Mouse (Mus musculus): ENCODE measurements around the gene Spred2. TPM values are rescaled to one million over a fixed set of nuclear protein-coding genes. Genes with fewer than 3 reads are reported as not detected.
A peak's percentile ranks its signal among the peaks of the same experiment; 100 is the strongest.
"Not testable (repeated sequence)": the region's sequence is repeated elsewhere in the genome, so short reads cannot be mapped to it uniquely, and the experiment has no call there.

Gene Spred2
- polyA plus RNA-seq, 1 experiment, result 5.9 TPM

- no peak for TF ChIP-seq CTCF (IDR thresholded peaks at IDR 0.05; ENCODE audit: low read depth, low read length)
- TF ChIP-seq POLR2A (IDR thresholded peaks at IDR 0.05; ENCODE audit: borderline replicate concordance, low read depth, low read length), result no peak
- H3K4me3 ChIP-seq (ENCODE audit: insufficient read depth, low read length), result no peak overlapping the region
- no peaks in the 10 kb centered on the region for H3K4me1 ChIP-seq (ENCODE audit: control insufficient read depth, insufficient read depth, low read length)
- no peak overlapping the region for H3K27ac ChIP-seq (ENCODE audit: insufficient read depth, low read depth, low read length)
Measured at GRCm38 (mm10) chr11:20025899-20026298, 101.7 kb downstream of the Spred2 start.

DNA sequence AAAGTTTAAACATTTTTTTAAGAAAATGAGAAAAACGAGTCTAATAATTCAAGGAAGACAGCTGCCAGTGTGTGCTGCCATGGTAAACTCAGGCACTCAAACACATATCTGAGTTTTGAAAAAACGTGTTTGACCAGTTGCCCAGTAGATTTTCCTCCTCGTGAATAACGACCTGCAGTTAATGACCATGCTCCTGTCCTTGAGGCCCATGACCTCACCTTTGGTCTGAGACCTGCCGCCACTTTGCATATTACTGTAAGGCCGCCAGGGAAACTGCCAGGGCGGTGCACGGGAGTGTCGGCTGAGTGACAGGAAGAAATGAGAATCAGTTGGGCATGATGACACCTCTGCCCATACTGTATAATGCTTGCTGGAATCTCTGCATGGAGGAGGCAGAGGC, 103.5 kb downstream of the Spred2 start:
- Histone ChIP-seq H3K27ac (ENCODE audit: insufficient read depth, low read depth, low read length) (no peak overlapping the region), H3K4me3 (ENCODE audit: insufficient read depth, low read length) (no peak overlapping the region), H3K4me1 (ENCODE audit: control insufficient read depth, insufficient read depth, low read length) (no peaks in the 10 kb centered on the region)
- TF ChIP-seq POLR2A (IDR thresholded peaks at IDR 0.05; ENCODE audit: borderline replicate concordance, low read depth, low read length) (no peak), CTCF (IDR thresholded peaks at IDR 0.05; ENCODE audit: low read depth, low read length) (no peak)

GRCm38 (mm10) chr11:20028396-20028795, 104.2 kb downstream of the Spred2 start:
- Histone ChIP-seq H3K27ac (ENCODE audit: insufficient read depth, low read depth, low read length) (no peak overlapping the region), H3K4me3 (ENCODE audit: insufficient read depth, low read length) (no peak overlapping the region), H3K4me1 (ENCODE audit: control insufficient read depth, insufficient read depth, low read length) (no peaks in the 10 kb centered on the region)
- TF ChIP-seq CTCF (IDR thresholded peaks at IDR 0.05; ENCODE audit: low read depth, low read length) (no peak), POLR2A (IDR thresholded peaks at IDR 0.05; ENCODE audit: borderline replicate concordance, low read depth, low read length) (no peak)

DNA sequence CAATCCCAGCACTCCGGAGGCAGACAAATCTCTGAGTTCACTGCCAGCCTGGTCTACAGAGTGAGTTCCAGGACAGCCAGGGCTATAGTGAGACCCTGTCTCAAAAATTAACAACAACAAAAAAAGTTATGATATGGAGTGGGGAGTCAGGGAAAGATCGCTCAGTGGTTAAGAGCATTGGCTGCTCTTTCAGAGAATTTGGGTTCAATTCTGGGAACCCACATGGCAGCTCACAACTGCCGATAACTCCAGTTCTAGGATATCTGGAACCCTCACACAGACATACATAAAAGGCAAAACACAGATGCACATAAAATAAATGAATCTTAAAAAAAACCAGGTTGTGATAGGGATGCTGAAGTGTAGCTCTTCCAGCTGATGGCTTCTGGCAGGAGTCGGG, 104.8 kb downstream of the Spred2 start:
- H3K4me3 ChIP-seq (ENCODE audit: insufficient read depth, low read length), result no peak overlapping the region
- H3K27ac ChIP-seq (ENCODE audit: insufficient read depth, low read depth, low read length), result no peak overlapping the region
- no peak for TF ChIP-seq POLR2A (IDR thresholded peaks at IDR 0.05; ENCODE audit: borderline replicate concordance, low read depth, low read length)
- no peak for TF ChIP-seq CTCF (IDR thresholded peaks at IDR 0.05; ENCODE audit: low read depth, low read length)
- no peaks in the 10 kb centered on the region for H3K4me1 ChIP-seq (ENCODE audit: control insufficient read depth, insufficient read depth, low read length)

GRCm38 (mm10) chr11:20030973-20031372, 106.8 kb downstream of the Spred2 start:
- H3K4me1 ChIP-seq (ENCODE audit: control insufficient read depth, insufficient read depth, low read length); H3K27ac ChIP-seq (ENCODE audit: insufficient read depth, low read depth, low read length); H3K4me3 ChIP-seq (ENCODE audit: insufficient read depth, low read length): not testable (repeated sequence)

DNA sequence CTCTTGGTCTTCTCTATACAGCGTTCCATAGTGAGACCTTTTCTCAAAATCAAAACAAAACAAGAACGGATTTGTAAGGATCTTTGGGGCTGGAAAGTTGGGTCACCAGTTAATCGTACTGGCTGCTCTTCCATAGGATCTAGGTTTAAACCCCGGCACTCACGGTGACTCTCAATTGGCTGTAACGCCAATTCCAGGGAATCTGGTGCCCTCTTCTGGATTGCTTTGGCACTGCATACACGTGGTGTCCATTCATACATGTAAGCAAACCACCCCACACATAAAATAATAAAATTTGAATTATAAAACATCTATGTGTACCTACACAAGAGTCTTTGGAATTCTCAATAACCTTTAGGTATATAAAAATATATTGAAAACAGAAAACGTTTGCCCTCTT, 107.4 kb downstream of the Spred2 start:
- Histone ChIP-seq H3K4me1 (ENCODE audit: control insufficient read depth, insufficient read depth, low read length) (peaks cover 6% of the 10 kb centered on the region), H3K4me3 (ENCODE audit: insufficient read depth, low read length) (no peak overlapping the region), H3K27ac (ENCODE audit: insufficient read depth, low read depth, low read length) (no peak overlapping the region)
- TF ChIP-seq POLR2A (IDR thresholded peaks at IDR 0.05; ENCODE audit: borderline replicate concordance, low read depth, low read length), result no peak
- TF ChIP-seq CTCF (IDR thresholded peaks at IDR 0.05; ENCODE audit: low read depth, low read length), result peak; percentile 49

GRCm38 (mm10) chr11:20033541-20034160, 109.5 kb downstream of the Spred2 start:
- Histone ChIP-seq H3K4me3 (ENCODE audit: insufficient read depth, low read length) (no peak overlapping the region), H3K4me1 (ENCODE audit: control insufficient read depth, insufficient read depth, low read length) (peaks cover 16% of the 10 kb centered on the region), H3K27ac (ENCODE audit: insufficient read depth, low read depth, low read length) (no peak overlapping the region)
- no peak for TF ChIP-seq CTCF (IDR thresholded peaks at IDR 0.05; ENCODE audit: low read depth, low read length)
- no peak for TF ChIP-seq POLR2A (IDR thresholded peaks at IDR 0.05; ENCODE audit: borderline replicate concordance, low read depth, low read length)

DNA sequence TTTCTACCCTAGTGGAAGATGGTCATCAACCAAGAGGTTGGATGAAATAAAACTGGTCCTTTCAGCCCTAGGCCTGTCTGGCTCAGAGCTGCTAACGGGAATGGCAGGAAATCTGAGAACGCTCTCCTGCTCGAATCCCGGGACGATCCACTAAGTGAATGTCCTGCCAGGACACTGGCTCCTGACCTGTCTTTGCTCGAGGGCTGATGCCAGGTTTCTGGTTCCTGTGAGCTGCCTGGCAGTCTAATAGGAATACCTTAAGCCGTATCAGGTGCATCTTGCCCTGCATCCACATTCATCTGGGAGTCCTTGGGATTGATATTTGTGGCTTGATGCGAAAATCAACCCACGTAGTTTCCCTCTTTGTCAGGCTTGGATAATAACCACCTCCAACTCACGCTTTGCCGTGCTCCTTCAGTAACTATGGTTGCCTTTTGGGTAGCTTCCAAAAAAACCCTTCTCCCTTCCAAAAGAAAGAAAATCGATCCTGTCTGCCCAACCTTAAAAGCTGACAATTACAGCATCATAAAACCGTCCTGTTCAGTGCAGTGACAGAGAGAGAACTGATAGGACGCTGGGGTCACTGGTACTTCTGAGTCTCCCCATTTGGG, 110.3 kb downstream of the Spred2 start:
- H3K27ac ChIP-seq (ENCODE audit: insufficient read depth, low read depth, low read length), result no peak overlapping the region
- peaks cover 16% of the 10 kb centered on the region for H3K4me1 ChIP-seq (ENCODE audit: control insufficient read depth, insufficient read depth, low read length)
- no peak overlapping the region for H3K4me3 ChIP-seq (ENCODE audit: insufficient read depth, low read length)
- TF ChIP-seq POLR2A (IDR thresholded peaks at IDR 0.05; ENCODE audit: borderline replicate concordance, low read depth, low read length) (no peak), CTCF (IDR thresholded peaks at IDR 0.05; ENCODE audit: low read depth, low read length) (no peak)

DNA sequence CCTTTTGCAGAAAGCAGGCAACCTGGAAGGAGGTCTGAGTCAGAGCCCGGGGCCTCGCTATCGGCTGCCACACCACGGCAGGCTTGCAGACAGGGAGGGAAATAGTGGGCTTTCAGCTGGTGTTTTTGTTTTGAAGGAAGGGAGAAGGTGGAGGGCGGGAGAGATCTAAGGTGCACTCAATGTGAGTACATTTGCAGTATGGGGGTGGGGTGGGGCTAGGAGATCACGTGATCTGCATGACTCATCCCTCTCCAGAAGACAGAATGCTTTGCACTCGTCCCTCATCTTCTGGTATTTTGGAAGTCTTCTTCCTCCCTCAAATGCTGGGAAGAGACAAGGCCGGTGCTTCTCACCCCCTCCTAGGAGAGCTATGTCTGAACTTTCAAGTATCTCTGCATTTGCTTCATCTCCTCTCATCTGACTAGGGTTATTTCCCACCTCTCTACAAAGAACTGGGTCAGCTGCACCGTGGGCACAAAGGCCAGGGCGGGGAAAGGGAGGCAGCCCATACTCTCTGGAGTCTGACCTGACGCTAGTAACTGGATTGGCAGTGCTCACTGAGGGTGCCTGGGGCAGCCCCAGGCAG, 111.3 kb downstream of the Spred2 start:
- TF ChIP-seq POLR2A (IDR thresholded peaks at IDR 0.05; ENCODE audit: borderline replicate concordance, low read depth, low read length) (no peak), CTCF (IDR thresholded peaks at IDR 0.05; ENCODE audit: low read depth, low read length) (no peak)
- Histone ChIP-seq H3K4me1 (ENCODE audit: control insufficient read depth, insufficient read depth, low read length) (peaks cover 16% of the 10 kb centered on the region), H3K4me3 (ENCODE audit: insufficient read depth, low read length) (no peak overlapping the region), H3K27ac (ENCODE audit: insufficient read depth, low read depth, low read length) (no peak overlapping the region)

DNA sequence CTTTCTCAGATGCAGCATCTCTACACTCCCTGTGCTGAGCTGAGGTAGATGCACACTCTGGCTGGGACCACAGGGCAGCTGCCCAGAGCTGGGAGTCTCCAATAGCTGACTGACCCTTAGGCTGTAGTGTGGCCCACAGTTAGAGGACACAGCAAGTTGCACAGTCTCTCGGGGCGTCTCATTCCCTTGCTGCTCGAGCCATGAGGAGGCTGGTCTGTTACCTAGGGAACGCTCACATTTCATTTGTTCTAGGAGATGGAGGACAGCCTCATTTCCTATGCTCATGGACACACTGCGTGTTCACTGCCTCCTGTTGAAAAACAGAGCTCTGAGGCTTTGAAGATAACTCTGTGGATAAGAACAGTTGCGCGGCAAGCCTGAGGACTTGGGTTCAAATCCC, 111.8 kb downstream of the Spred2 start:
- TF ChIP-seq POLR2A (IDR thresholded peaks at IDR 0.05; ENCODE audit: borderline replicate concordance, low read depth, low read length), result no peak
- H3K4me3 ChIP-seq (ENCODE audit: insufficient read depth, low read length), result no peak overlapping the region
- H3K27ac ChIP-seq (ENCODE audit: insufficient read depth, low read depth, low read length), result no peak overlapping the region
- peaks cover 16% of the 10 kb centered on the region for H3K4me1 ChIP-seq (ENCODE audit: control insufficient read depth, insufficient read depth, low read length)
